Mouse (Mus musculus) adipocyte (in vitro differentiated cells): Measurements from ENCODE around the gene Ssbp3.
A peak's percentile ranks its signal among the peaks of the same experiment; 100 is the strongest.

Experiments
- DNase-seq: peaks from one replicate; pipeline ENCODE4 v3.0.0-alpha.2; 2016; ENCODE audit warnings: low spot score

Ssbp3 gene

GRCm38 (mm10) chr4:106907701-106908425, 2.6 kb upstream of the Ssbp3 start:
- peak; percentile 28 for DNase-seq

GRCm38 (mm10) chr4:106908426-106908809, 2.1 kb upstream of the Ssbp3 start:
- DNase-seq, result peak; percentile 24

- DNase-seq, result peak; percentile 84
Measured at GRCm38 (mm10) chr4:106908950-106909751, 1.4 kb upstream of the Ssbp3 start.

- DNase-seq, result no peak
Measured at GRCm38 (mm10) chr4:106909797-106910196, 704 bp upstream of the Ssbp3 start.

DNA sequence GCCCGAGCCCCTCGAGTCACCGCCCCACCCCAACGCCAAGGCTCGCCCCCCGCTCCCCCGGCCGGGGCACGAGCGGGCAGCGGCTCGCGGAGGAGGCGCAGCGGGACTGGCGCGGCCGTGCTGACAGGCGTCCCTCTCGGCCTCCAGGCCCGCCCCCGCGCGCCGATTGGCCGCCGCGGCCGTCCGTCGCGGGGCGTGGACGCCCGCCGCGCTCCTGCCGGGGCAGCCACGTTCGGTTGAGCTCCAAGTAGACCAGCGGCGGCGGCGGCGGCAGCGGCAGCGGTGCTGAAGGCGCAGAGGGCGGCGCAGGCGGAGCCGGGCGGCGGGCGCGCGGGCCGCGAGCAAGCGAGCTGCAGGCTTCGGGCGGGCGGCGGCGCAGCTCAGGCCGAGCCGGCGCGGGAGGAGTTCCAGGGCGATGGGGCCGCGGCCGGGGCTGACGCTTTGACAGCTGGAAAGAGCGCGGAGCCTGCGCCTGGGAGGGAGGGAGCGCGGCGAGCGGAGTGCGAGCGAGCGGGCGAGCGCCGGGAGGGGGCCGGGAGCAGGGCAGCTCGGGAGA, 823 bp downstream of the Ssbp3 start:
- DNase-seq, result peak; percentile 79

DNA sequence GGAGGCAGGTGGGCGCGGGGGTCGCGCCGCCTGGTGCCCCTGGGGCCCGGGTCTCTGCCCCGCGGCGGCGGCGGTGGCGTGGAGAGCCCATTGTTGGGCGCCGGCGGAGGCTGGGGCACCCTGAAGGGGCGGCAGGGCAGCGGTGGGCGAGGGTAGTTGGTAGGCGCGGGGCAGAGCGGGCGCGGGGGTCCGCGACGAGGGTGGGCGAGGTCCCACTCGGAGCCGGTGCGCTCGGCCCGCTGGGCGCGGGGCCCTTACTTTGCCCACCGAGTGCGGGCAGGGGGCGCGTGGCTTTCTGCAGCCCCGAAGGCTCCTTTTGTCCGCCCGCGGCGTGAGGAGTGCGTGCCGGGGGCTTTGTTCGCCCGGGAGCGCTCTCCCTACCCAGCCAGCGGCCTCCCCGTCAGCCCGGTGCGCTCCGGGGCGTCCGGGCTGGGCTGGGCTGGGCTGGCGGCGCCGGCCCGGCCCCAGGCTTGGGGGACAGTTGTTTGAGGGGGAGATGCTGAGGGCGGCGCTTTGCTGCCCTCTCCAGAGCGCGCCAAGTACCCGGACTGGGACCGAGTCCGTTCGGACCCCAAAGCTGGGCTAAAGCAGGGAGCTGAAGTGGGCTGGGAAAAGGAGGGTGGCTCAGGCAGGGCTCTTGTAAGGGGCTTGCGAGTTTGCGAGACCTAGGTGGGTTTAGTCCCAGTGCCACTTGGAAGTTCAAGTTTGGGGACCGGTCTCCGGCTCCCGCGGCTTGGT, 1.6 kb downstream of the Ssbp3 start:
- peak; percentile 17 for DNase-seq

DNA sequence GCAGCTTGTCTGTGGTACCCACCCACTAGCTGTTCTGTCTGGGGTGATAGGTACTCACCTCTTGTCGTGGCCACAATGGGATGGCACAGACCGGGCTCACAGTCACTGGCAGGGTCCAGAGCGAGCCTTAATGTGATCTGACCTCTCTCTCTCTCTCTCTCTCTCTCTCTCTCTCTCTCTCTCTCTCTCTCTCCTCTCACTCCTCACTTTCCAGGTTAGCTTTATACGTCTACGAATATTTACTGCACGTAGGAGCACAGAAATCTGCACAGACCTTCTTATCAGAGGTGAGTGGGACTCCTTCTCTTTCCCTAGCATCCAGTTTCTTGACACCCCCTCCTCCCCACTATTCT, 2.2 kb downstream of the Ssbp3 start:
- no peak for DNase-seq

DNA sequence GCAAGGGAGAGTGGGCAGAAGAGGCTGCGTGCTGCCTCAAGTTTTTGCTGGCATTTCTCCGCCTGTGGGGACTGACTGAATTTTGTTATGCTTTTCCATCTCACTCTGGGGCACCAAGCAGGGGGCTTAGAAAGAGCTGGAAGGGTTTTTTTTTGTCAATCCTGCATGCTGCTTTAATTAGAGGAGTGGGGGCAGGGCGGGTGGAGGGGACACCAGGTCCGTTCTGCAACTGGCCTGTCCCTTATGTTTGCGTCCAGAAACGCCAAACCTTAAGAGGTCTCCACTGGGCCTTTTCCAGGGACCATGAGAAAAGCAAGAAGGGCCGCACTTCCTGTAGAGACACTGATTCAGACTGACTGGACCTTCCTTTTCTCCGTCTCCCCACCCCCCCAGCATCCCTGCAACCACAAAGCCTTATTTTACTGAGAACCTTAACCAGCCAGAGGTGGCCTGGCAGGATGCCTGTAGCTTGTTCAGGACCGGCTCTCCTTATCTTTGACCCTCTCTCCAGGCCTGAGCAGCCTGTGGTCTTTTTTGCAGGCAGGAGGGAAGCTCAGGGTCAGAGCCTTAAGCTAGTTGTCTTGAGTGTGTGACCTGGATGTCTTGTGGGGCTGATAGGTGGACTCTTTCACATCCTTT, 3.0 kb downstream of the Ssbp3 start:
- DNase-seq, result no peak

- no peak for DNase-seq
Measured at GRCm38 (mm10) chr4:106915265-106915664, 4.8 kb downstream of the Ssbp3 start.

- DNase-seq, result no peak
Measured at GRCm38 (mm10) chr4:106918263-106918662, 7.8 kb downstream of the Ssbp3 start.

GRCm38 (mm10) chr4:106920119-106920518, 9.6 kb downstream of the Ssbp3 start:
- DNase-seq, result no peak

- peak; percentile 85 for DNase-seq
Measured at GRCm38 (mm10) chr4:106921375-106922336, 11.2 kb downstream of the Ssbp3 start.

DNA sequence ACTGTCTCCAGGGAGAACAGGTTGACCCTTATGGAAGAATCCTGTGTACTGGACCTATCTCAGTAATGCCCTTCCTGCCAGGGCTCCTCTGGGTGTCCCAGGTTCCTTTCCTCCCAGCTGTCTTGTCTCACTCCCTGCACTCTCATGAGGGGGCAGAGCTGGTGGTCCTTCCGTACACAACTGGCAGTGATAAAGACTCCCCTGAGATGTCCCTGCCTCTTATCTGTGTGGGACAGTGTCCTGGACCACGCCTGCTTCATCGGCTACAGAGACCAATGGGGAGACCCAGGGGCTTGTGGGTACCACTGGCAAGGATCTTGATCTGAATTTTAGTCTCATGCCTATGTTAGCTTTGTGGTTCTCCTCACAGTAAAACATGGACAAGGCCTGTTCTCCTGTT, 12.4 kb downstream of the Ssbp3 start:
- no peak for DNase-seq

DNA sequence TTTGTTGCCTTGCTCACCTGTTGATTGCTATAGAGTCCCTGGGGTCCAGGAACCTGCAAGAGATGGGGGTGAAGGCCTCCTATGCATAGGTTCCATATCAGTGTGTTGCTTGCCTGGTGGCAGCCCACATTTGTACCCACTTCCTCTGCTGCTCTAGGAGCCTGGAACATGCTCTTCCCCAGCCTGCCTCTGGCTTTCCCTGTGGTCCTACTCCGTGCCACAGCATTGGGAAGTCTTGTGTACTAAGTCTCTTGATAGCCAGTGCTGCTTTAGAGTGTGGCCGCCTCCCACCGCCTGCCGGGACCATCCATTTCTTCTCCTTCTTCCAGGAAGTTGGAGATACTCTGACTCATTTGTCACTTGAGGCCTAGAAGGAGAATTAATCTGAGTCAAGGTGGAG, 13.7 kb downstream of the Ssbp3 start:
- DNase-seq, result no peak

- DNase-seq, result no peak
Measured at GRCm38 (mm10) chr4:106924888-106925287, 14.4 kb downstream of the Ssbp3 start.

DNA sequence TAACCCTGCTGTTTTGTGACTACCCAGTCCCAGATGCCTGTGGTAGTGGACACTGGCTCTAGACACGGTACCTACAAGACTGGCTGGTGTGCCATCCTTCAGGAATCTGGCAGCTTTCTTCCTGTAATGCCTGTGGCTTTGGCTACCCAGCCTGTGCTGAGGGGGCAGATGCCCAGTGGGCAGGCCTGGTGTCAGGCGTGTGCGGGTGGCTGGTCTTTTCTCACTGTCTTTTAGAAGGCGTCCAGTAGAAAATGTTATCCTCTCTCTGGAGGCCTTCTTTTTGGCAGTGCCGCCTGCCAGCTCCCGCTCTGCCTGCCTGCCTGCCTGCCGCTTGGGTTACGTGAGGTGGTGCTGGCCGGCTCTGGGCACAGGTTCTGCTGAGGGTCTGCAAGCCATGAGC, 15.9 kb downstream of the Ssbp3 start:
- DNase-seq, result no peak

DNA sequence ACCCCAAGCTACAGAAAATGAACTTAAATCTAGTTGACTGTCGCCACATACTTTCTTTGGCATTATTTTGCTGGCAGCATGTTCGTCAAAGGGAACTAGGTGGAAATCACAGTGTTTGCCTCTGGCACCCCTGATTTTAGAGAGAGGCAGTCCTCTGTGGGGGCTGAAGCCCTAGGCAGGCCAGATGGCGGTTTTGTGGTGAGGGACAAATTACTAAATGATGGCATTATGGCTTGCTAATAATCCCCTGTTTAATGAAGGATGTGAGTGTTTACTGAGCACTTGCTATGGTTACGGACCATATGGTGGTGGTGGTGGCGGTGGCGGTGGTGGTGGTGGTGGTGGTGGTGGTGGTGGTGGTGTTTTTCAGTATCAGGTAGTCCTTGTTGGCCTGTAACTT, 16.5 kb downstream of the Ssbp3 start:
- DNase-seq, result no peak

DNA sequence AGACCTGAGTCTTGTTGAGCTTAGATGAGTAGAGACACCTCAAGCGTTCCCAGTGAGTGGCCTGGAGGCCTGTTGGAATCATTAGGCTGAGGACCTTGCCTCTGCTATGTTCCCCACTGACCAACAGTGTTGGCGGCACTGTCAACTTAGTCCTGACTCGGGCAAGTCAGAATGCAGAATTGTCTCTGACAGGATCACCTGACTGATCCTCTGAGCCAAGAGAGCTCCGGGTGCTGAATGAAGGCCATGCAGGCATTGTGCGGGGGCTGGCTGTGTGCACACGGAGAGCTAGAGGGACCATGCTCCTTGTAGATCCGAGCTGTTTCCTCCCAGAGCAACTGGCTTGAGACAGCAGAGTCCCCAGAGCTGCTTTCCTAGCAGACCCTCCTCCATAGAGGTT, 18.5 kb downstream of the Ssbp3 start:
- no peak for DNase-seq

DNA sequence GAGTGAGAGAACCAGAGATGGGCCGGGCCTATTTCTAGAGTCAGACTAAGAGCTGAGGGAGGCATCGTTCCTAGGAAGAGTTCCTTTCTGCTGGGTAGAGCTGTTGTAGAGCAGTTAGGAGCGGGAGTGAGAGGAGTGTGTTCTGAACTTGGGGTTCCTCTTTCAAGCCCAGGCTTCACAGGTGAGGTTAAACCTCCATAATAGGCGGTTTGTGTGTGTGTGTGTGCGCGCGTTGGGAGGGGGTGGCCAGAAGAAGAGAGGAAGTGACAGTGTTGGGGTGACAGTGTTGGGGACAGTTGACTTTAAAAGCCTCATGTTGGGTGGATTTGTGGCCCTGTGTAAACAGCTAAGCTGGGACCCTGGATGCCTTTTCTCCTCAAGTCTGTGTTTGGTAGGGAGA, 22.1 kb downstream of the Ssbp3 start:
- no peak for DNase-seq

DNA sequence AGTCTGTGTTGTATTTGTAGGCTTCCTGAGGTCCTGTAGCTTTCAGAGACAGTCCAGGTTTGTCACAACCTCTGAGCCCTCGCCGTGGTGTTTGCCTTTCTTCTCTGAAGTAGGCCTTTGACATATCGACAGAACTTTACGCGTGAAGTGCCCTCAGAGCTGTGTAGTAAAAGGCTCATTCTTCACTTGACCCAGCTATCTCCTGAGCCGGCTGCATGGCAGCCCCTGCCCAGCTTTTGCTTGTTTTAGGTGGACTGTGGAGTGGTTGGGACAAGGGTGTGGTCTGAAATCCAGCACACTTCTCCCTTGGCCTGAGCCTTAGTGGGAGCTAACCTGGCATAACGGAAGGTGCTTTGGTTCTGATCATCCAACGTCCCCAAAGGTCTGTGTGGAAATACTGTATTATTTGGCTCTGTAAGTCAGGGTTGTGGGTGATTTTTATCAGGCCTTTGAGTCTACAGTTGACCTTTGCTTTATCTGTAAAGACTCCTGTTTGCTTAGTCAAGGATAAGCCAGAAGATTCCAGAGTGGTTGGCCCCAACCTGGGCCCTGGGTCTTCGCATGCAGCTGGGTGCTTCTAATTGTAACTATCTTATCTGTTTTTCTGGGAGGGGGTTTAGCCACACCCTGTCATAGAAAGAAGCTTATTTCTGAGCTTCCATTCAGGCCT, 23.4 kb downstream of the Ssbp3 start:
- DNase-seq, result no peak
